Mouse (Mus musculus) forebrain, postnatal 0 days (tissue): ENCODE data around the gene Gm21788. TPM values are rescaled to one million over a fixed set of nuclear protein-coding genes. Genes with fewer than 3 reads are reported as not detected.
"Not testable (repeated sequence)": the region's sequence is repeated elsewhere in the genome, so short reads cannot be mapped to it uniquely, and the experiment has no call there.

ENCODE experiments used
- ATAC-seq: fragments of 200-750 bp; cut with Nextera tagmentation; 2 replicates; pipeline ENCODE4 v1.8.0; 2017; ENCODE audit warnings: mild to moderate bottlenecking, moderate library complexity
- DNase-seq: peaks from one replicate; pipeline ENCODE4 v3.0.0-alpha.2; 2015
- H3K27ac ChIP-seq: fragments of 300-500 bp; sonication (generic); 2 replicates; pipeline ENCODE4 v1.5.1; 2014; ENCODE audit warnings: low read depth, mild to moderate bottlenecking, antibody characterized with exemption, low read length, moderate library complexity, mixed read lengths
- H3K27me3 ChIP-seq: fragments of 300-500 bp; sonication (generic); 2 replicates; pipeline ENCODE4 v1.6.1; 2014; ENCODE audit warnings: mild to moderate bottlenecking, low read length, mixed read lengths; ENCODE audit not compliant: insufficient read depth
- H3K36me3 ChIP-seq: fragments of 300-500 bp; sonication (generic); 2 replicates; pipeline ENCODE4 v1.6.1; 2014; ENCODE audit warnings: mild to moderate bottlenecking, moderate library complexity; ENCODE audit not compliant: insufficient read depth
- H3K4me1 ChIP-seq: fragments of 300-500 bp; sonication (generic); 2 replicates; pipeline ENCODE4 v1.6.1; 2014; ENCODE audit warnings: antibody characterized with exemption; ENCODE audit not compliant: insufficient read depth
- H3K4me2 ChIP-seq: fragments of 300-500 bp; sonication (generic); 2 replicates; pipeline ENCODE4 v1.6.1; 2014; ENCODE audit warnings: low read depth, mild to moderate bottlenecking, moderate library complexity
- H3K4me3 ChIP-seq: fragments of 300-500 bp; sonication (generic); 2 replicates; pipeline ENCODE4 v1.5.1; 2014; ENCODE audit warnings: low read depth, low read length, mixed read lengths
- H3K9ac ChIP-seq: fragments of 300-500 bp; sonication (generic); 2 replicates; pipeline ENCODE4 v1.6.1; 2014; ENCODE audit warnings: mild to moderate bottlenecking
- H3K9me3 ChIP-seq: fragments of 300-500 bp; sonication (generic); 2 replicates; pipeline ENCODE4 v1.6.1; 2016; ENCODE audit warnings: low read length
- WGBS: fragments of 180-500 bp; shearing (Covaris S2); extraction: QIAGEN DNeasy Blood & Tissue Kit; methylation state at CpG from one replicate; pipeline ENCODE4 v1.1.7; 2014; 5-methylcytosine and 5-hydroxymethylcytosine counted together
- polyA plus RNA-seq: library from polyadenylated mRNA; unstranded; fragments of >200 nt; fragmentation: Nextera tagmentation; extraction: Ambion mirVana; gene quantifications from 2 replicates; pipeline ENCODE4 v1.2.1, GENCODE M21; 2015
- total RNA-seq: library from RNA; depleted of rRNA; stranded (reverse); fragments of >200 nt; gene quantifications from 2 replicates; pipeline ENCODE4 v1.2.3, GENCODE M21; 2014; rRNA removed

Gene Gm21788
- total RNA-seq (not detected in 2 replicates), polyA plus RNA-seq (not detected in 2 replicates)

DNA sequence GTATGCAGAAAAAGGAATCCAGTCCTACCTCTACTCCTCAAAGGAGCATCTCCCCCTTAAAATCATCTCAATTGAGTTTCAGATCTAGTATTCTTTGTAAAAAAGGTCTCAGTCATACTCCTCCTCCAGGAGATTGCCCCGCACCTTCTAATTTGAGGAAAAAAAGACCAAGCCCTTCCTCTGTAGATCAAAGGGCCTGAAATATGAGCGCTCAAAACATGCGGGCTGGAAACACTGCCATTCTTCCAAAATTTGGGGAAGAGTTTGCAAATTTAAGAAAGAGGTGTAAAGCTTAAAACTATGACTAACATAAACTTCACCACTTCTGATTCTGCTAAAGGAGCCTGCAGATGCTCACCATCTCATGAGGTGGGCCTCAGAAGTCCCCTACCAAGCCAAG, at the start of gene Gm21788:
Gene Gm21788, plus strand, starts transcription at position 301 of the 400 bp plus-strand sequence.
- not testable (repeated sequence) for ATAC-seq, H3K4me3 ChIP-seq, H3K9ac ChIP-seq, H3K27ac ChIP-seq, H3K4me1 ChIP-seq, H3K36me3 ChIP-seq, H3K27me3 ChIP-seq, H3K4me2 ChIP-seq, H3K9me3 ChIP-seq, DNase-seq
- WGBS = no CpG with 5 or more reads among the region's 3 CpGs

Other genes with a start within 250 kb of the Gm21788 start
- gene Gm21244, start 235.7 kb upstream of the Gm21788 start, total RNA-seq = not detected in 2 replicates
- not detected in 2 replicates for gene Gm21244, start 235.7 kb upstream of the Gm21788 start, polyA plus RNA-seq
- not detected in 2 replicates for gene Gm28998, start 151.2 kb upstream of the Gm21788 start, total RNA-seq
- gene Gm28998, start 151.2 kb upstream of the Gm21788 start, polyA plus RNA-seq = not detected in 2 replicates
- gene Gm20826, start 233.5 kb downstream of the Gm21788 start, total RNA-seq = not detected in 2 replicates
- not detected in 2 replicates for gene Gm20826, start 233.5 kb downstream of the Gm21788 start, polyA plus RNA-seq